Mouse (Mus musculus) CH12.LX (cell line): ENCODE data around the gene Selenok. TPM values are rescaled to one million over a fixed set of nuclear protein-coding genes. Genes with fewer than 3 reads are reported as not detected.

Experiments used
- DNase-seq: peaks from one replicate; pipeline ENCODE4 v3.0.0-alpha.2; 2013; ENCODE audit errors: extremely low read depth
- H3K27ac ChIP-seq: 2 replicates; pipeline ENCODE4 v1.5.1; 2012; ENCODE audit warnings: low read depth, mild to moderate bottlenecking, control low read depth, moderate library complexity; ENCODE audit not compliant: insufficient read depth
- H3K27me3 ChIP-seq: replicated peaks from 2 replicates; pipeline ENCODE3; 2012; ENCODE audit warnings: inconsistent platforms
- H3K36me3 ChIP-seq, 2 experiments: replicated peaks in 1 of 2; 2 replicates each; pipeline versions ENCODE3 to v1.6.1; 2012; ENCODE audit warnings: inconsistent platforms in 1 of 2, low read length in 1 of 2, mild to moderate bottlenecking in 1 of 2, mixed read lengths in 1 of 2, moderate library complexity in 1 of 2; ENCODE audit not compliant: control insufficient read depth in 1 of 2, insufficient read depth in 1 of 2
- H3K4me1 ChIP-seq, 2 experiments: 2 replicates each; pipeline ENCODE4 v1.6.1; 2012; ENCODE audit warnings: inconsistent platforms in 1 of 2, moderate library complexity in 1 of 2; ENCODE audit not compliant: insufficient read depth in 2 of 2, control insufficient read depth in 1 of 2
- H3K4me2 ChIP-seq: 2 replicates; pipeline ENCODE4 v1.6.1; 2012; ENCODE audit warnings: low read depth, mild to moderate bottlenecking, control low read depth; ENCODE audit not compliant: poor library complexity, insufficient read depth, severe bottlenecking
- H3K4me3 ChIP-seq, 3 experiments: fragments of 150-350 bp in 1 of 3; sonication (generic) in 1 of 3; replicated peaks in 1 of 3; 2 replicates each; pipeline versions ENCODE3 to v1.5.1; 2011 to 2012; ENCODE audit warnings: low read depth in 2 of 3, low read length in 2 of 3, mild to moderate bottlenecking in 2 of 3, moderate library complexity in 2 of 3, control low read depth in 1 of 3, improper control_type of control experiment in 1 of 3, inconsistent platforms in 1 of 3, mixed read lengths in 1 of 3; ENCODE audit not compliant: poor library complexity in 1 of 3
- H3K79me2 ChIP-seq: replicated peaks from 2 replicates; pipeline ENCODE4 v1.6.1; 2012; ENCODE audit warnings: mild to moderate bottlenecking, moderate library complexity; ENCODE audit not compliant: control insufficient read depth, poor library complexity, insufficient read depth, severe bottlenecking; ENCODE audit errors: extremely low read depth
- H3K9ac ChIP-seq: 2 replicates; pipeline ENCODE4 v1.6.1; 2012; ENCODE audit warnings: low read depth, mild to moderate bottlenecking, control low read depth, moderate library complexity; ENCODE audit not compliant: insufficient read depth
- H3K9me3 ChIP-seq: replicated peaks from 2 replicates; pipeline ENCODE3; 2012; ENCODE audit warnings: low read length, inconsistent platforms, mixed read lengths
- CHD1 ChIP-seq: IDR thresholded peaks from 2 replicates; pipeline ENCODE4 v1.6.1; 2012; ENCODE audit warnings: low read depth, low read length, improper control_type of control experiment, inconsistent platforms
- CTCF ChIP-seq, 2 experiments: IDR thresholded peaks in 1 of 2; conservative IDR thresholded peaks in 1 of 2; 2 replicates each; pipeline ENCODE4 v1.5.1; 2011 to 2012; ENCODE audit warnings: low read depth in 2 of 2, low read length in 2 of 2, improper control_type of control experiment in 1 of 2, inconsistent platforms in 1 of 2, mild to moderate bottlenecking in 1 of 2, moderate library complexity in 1 of 2
- E2F4 ChIP-seq: IDR thresholded peaks from 2 replicates; pipeline ENCODE4 v1.6.1; 2011; ENCODE audit warnings: low read depth, low read length, improper control_type of control experiment; ENCODE audit not compliant: insufficient replicate concordance
- ELF1 ChIP-seq: IDR thresholded peaks from 2 replicates; pipeline ENCODE4 v1.6.1; 2014; ENCODE audit warnings: low read depth, mild to moderate bottlenecking, inconsistent platforms, low read length, improper control_type of control experiment
- EP300 ChIP-seq: IDR thresholded peaks from 2 replicates; pipeline ENCODE4 v1.6.1; 2011; ENCODE audit warnings: low read length, improper control_type of control experiment
- ETS1 ChIP-seq: conservative IDR thresholded peaks from 2 replicates; pipeline ENCODE4 v1.6.1; 2012; ENCODE audit warnings: low read depth, mild to moderate bottlenecking, inconsistent platforms, low read length, improper control_type of control experiment, moderate library complexity
- JUN ChIP-seq: IDR thresholded peaks from 2 replicates; pipeline ENCODE4 v1.6.1; 2011; ENCODE audit warnings: low read depth, mild to moderate bottlenecking, low read length, improper control_type of control experiment, moderate library complexity; ENCODE audit not compliant: insufficient read depth
- JUND ChIP-seq: conservative IDR thresholded peaks from 2 replicates; pipeline ENCODE4 v1.6.1; 2011; ENCODE audit warnings: low read depth, low read length, improper control_type of control experiment
- KAT2A ChIP-seq: IDR thresholded peaks from 2 replicates; pipeline ENCODE4 v1.6.1; 2012; ENCODE audit warnings: low read length, improper control_type of control experiment, inconsistent platforms; ENCODE audit not compliant: insufficient replicate concordance
- MAFK ChIP-seq: IDR thresholded peaks from 2 replicates; pipeline ENCODE4 v1.6.1; 2011; ENCODE audit warnings: low read length, improper control_type of control experiment; ENCODE audit not compliant: insufficient replicate concordance
- MAX ChIP-seq: IDR thresholded peaks from 2 replicates; pipeline ENCODE4 v1.6.1; 2011; ENCODE audit warnings: low read length, improper control_type of control experiment
- MAZ ChIP-seq: IDR thresholded peaks from 2 replicates; pipeline ENCODE4 v1.6.1; 2012; ENCODE audit warnings: low read depth, mild to moderate bottlenecking, inconsistent platforms, low read length, improper control_type of control experiment, moderate library complexity
- MXI1 ChIP-seq: IDR thresholded peaks from 2 replicates; pipeline ENCODE4 v1.6.1; 2011; ENCODE audit warnings: mild to moderate bottlenecking, low read depth, low read length, improper control_type of control experiment
- MYC ChIP-seq: IDR thresholded peaks from 2 replicates; pipeline ENCODE4 v1.6.1; 2011; ENCODE audit warnings: low read depth, mild to moderate bottlenecking, improper control_type of control experiment, low read length
- NRF1 ChIP-seq: IDR thresholded peaks from 2 replicates; pipeline ENCODE4 v1.6.1; 2014; ENCODE audit warnings: low read depth, mild to moderate bottlenecking, inconsistent platforms, low read length, improper control_type of control experiment, moderate library complexity
- POLR2A ChIP-seq: IDR thresholded peaks from 2 replicates; pipeline ENCODE4 v1.6.1; 2011; ENCODE audit warnings: low read depth, mild to moderate bottlenecking, improper control_type of control experiment, low read length
- RAD21 ChIP-seq: IDR thresholded peaks from 2 replicates; pipeline ENCODE4 v1.6.1; 2011; ENCODE audit warnings: low read depth, mild to moderate bottlenecking, low read length, improper control_type of control experiment, moderate library complexity
- SIN3A ChIP-seq: IDR thresholded peaks from 2 replicates; pipeline ENCODE4 v1.6.1; 2012; ENCODE audit warnings: low read length, improper control_type of control experiment, inconsistent platforms
- SMC3 ChIP-seq: IDR thresholded peaks from 2 replicates; pipeline ENCODE4 v1.6.1; 2011; ENCODE audit warnings: low read depth, low read length, improper control_type of control experiment
- TBP ChIP-seq: conservative IDR thresholded peaks from 2 replicates; pipeline ENCODE4 v1.6.1; 2011; ENCODE audit warnings: low read depth, low read length, improper control_type of control experiment
- UBTF ChIP-seq: IDR thresholded peaks from 2 replicates; pipeline ENCODE4 v1.6.1; 2012; ENCODE audit warnings: low read depth, mild to moderate bottlenecking, inconsistent platforms, low read length, improper control_type of control experiment, moderate library complexity
- ZKSCAN1 ChIP-seq: IDR thresholded peaks from 2 replicates; pipeline ENCODE4 v1.6.1; 2012; ENCODE audit warnings: low read depth, inconsistent platforms, low read length, improper control_type of control experiment, borderline replicate concordance
- ZNF384 ChIP-seq: IDR thresholded peaks from 2 replicates; pipeline ENCODE4 v1.6.1; 2012; ENCODE audit warnings: low read depth, low read length, improper control_type of control experiment, inconsistent platforms
- dilution Hi-C: fragments of 300-500 bp; cut with MboI; formaldehyde crosslinking; loops from 2 replicates; pipeline ENCODE4 v1.14.3; 2020; ENCODE audit warnings: low sequenced_read_pairs; ENCODE audit not compliant: extremely low pct_unique_long_range_greater_than_20kb, extremely low pct_ligation_motif_present
- in situ Hi-C: fragments of 300-500 bp; cut with MboI; formaldehyde crosslinking; loops from 3 replicates; pipeline ENCODE4 v1.14.3; 2019; ENCODE audit warnings: low sequenced_read_pairs, low pct_ligation_motif_present, low pct_unique_long_range_greater_than_20kb, mixed read lengths
- polyA plus RNA-seq: library from polyadenylated mRNA; unstranded; fragments of >175 nt; gene quantifications from 2 replicates; pipeline ENCODE4 v1.2.1, GENCODE M21; 2012; ENCODE audit warnings: low read depth; ENCODE audit not compliant: insufficient read length
- total RNA-seq, 2 experiments: library from RNA; depleted of rRNA; stranded (reverse); fragments of 300-350 nt in 1 of 2; fragments of >200 nt in 1 of 2; gene quantifications; 2 replicates each; pipeline ENCODE4 v1.2.3; 2012 to 2014

The Selenok gene
- total and polyA plus RNA-seq, 3 experiments, result 48.5 to 83.7 (median 63.0) TPM

DNA sequence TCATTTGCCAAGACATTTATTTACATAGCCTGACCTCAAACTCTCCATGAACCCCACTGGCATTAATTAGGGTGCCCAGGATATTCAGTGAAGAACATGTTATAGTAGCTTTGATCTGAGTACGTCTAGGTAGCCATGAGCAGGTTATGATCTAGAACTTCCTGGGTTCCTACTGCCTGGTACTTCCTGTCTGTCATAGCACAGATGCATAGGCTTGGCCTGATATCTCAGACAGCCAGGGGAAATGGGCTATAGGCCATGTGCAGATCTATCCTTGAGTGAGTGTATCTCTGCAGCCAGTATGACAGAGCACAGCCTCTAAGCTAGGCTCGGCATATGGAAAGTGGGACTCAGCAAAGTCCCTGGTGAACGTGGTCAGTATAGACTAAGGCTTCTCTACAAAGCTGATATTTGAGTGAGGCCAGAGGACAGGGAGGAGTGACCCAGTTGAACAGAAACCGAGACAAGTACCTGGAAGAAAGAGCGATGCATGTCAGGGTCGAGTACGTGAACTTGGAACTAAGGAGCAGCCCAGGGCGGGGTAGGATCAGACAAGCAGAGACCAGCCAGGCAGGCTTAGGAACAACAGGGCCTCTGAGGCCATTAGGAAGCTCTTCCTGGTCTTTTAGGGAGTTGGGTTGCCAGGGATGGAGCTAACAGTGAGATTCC, 49.8 kb downstream of the Selenok start:
- Histone ChIP-seq H3K9ac (no peak overlapping the region), H3K4me2 (no peak overlapping the region), H3K79me2 (no peaks in the 10 kb centered on the region), H3K9me3 (no peaks in the 10 kb centered on the region), H3K27ac (no peak overlapping the region), H3K4me3 (no peak overlapping the region), H3K27me3 (no peaks in the 10 kb centered on the region), H3K36me3 (no peaks in the 10 kb centered on the region), H3K4me1 (peaks cover 17 to 44% of the 10 kb centered on the region in 2 experiments)
- dilution Hi-C loops (no loop called here), in situ Hi-C loops (no loop called here)
- DNase-seq, result no peak
- no peak for TF ChIP-seq EP300
- no peak for TF ChIP-seq ETS1
- no peak for TF ChIP-seq SMC3
- no peak for TF ChIP-seq SIN3A
- TF ChIP-seq E2F4, result no peak

DNA sequence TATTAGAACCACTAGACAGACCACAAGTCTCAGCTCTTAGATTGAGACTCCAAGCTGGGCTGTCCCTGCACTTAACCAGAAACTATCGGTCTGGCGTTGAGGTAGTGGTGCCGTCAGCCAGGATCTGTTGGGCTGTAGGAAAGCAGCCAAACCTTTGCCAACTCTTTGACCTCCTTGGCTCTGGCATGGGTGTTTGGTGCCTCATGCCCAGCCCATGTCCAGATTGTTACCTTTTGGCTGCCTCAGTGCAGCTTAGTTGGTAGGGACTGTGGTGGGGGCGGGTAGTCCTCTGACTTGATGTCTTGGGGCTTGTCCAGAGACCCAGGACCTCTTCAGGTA, 50.3 kb downstream of the Selenok start:
- no peak overlapping the region for H3K27ac ChIP-seq
- in situ Hi-C loops (no loop called here), dilution Hi-C loops (no loop called here)
- peaks cover 17 to 44% of the 10 kb centered on the region in 2 experiments for H3K4me1 ChIP-seq
- H3K79me2 ChIP-seq, result no peaks in the 10 kb centered on the region
- H3K4me2 ChIP-seq, result no peak overlapping the region
- H3K9ac ChIP-seq, result no peak overlapping the region
- H3K4me3 ChIP-seq, result no peak overlapping the region
- H3K9me3 ChIP-seq, result no peaks in the 10 kb centered on the region
- no peaks in the 10 kb centered on the region for H3K36me3 ChIP-seq
- no peak for TF ChIP-seq MAZ
- TF ChIP-seq SIN3A, result no peak
- TF ChIP-seq ELF1, result no peak
- no peak for TF ChIP-seq POLR2A
- no peak for TF ChIP-seq KAT2A
- TF ChIP-seq EP300, result no peak
- TF ChIP-seq NRF1, result no peak
- no peak for TF ChIP-seq JUN
- TF ChIP-seq TBP, result no peak
- no peak for TF ChIP-seq CTCF (conservative IDR thresholded peaks at IDR 0.05 in 1 of 2, IDR thresholded peaks at IDR 0.05 in 1 of 2; ENCODE audit: low read depth in 2 of 2, low read length in 2 of 2)
- TF ChIP-seq CHD1, result no peak
- no peak for DNase-seq
- no peaks in the 10 kb centered on the region for H3K27me3 ChIP-seq

DNA sequence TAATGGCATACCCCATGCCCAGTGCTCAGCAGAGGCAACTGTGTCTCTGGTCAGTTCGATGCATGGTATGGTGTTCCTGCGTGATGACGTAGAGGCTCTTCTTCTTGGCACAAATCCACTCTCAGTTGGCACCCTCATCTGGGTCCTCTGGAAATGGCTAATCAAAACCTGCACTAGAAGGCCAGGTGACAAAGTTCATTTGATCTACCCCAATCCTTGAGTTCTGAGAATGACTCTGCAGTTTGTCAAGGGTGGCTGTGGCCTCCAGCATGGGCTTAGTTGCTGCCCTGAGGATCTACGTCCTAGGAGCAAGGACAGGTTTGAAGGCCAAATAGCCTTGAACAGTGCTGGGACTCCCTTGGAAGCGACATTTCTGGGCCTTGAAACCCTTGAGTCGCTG, 50.7 kb downstream of the Selenok start:
- no peak for DNase-seq
- Histone ChIP-seq H3K36me3 (no peaks in the 10 kb centered on the region), H3K27ac (no peak overlapping the region), H3K9ac (no peak overlapping the region), H3K79me2 (no peaks in the 10 kb centered on the region), H3K4me1 (peaks cover 17 to 40% of the 10 kb centered on the region in 2 experiments), H3K4me3 (no peak overlapping the region), H3K4me2 (no peak overlapping the region), H3K9me3 (no peaks in the 10 kb centered on the region), H3K27me3 (no peaks in the 10 kb centered on the region)
- in situ Hi-C loops (no loop called here), dilution Hi-C loops (no loop called here)
- TF ChIP-seq MXI1 (no peak), EP300 (no peak), ETS1 (no peak), NRF1 (no peak), ZNF384 (no peak), MAFK (no peak), JUND (no peak), ELF1 (no peak), ZKSCAN1 (no peak), MYC (no peak), MAX (no peak), UBTF (no peak), RAD21 (no peak)
